Mouse (Mus musculus) macrophage (primary cell): ENCODE results near the gene Gm21750. TPM values are rescaled to one million over a fixed set of nuclear protein-coding genes. Genes with fewer than 3 reads are reported as not detected.
"Not testable (repeated sequence)": the region's sequence is repeated elsewhere in the genome, so short reads cannot be mapped to it uniquely, and the experiment has no call there.

Experiments
- H3K27ac ChIP-seq: fragments of 350-480 bp; formaldehyde crosslinking; 2 replicates; pipeline ENCODE4 v1.9.0; 2021
- H3K36me3 ChIP-seq: fragments of 350-480 bp; formaldehyde crosslinking; 2 replicates; pipeline ENCODE4 v1.9.0; 2021; ENCODE audit errors: inconsistent target
- H3K4me3 ChIP-seq: fragments of 350-480 bp; formaldehyde crosslinking; 2 replicates; pipeline ENCODE4 v1.9.0; 2021; ENCODE audit errors: inconsistent target
- H3K79me2 ChIP-seq: fragments of 350-480 bp; formaldehyde crosslinking; 2 replicates; pipeline ENCODE4 v1.9.0; 2021; ENCODE audit errors: inconsistent target
- WGBS: methylation state at CpG from one replicate; pipeline ENCODE4 v1.1.7; 2026; ENCODE audit warnings: inconsistent platforms; ENCODE audit not compliant: missing documents; 5-methylcytosine and 5-hydroxymethylcytosine counted together
- polyA plus RNA-seq: library from polyadenylated mRNA; stranded (reverse); fragments of 250-400 nt; gene quantifications from 3 replicates; pipeline ENCODE4 v1.2.4, GENCODE M21; 2018; ENCODE audit warnings: inconsistent platforms
- total RNA-seq, 78 experiments: library from RNA; depleted of rRNA; stranded (reverse); fragments of 250-400 nt; gene quantifications; 1 replicate in 9 of 78; 2 replicates in 24 of 78; 3 replicates in 43 of 78; 4 replicates in 2 of 78; pipeline ENCODE4 v1.2.4; 2018; ENCODE audit warnings: inconsistent platforms in 56 of 78

Gm21750 gene
- under 1 TPM in 4 of 26 experiments, not detected in 22; 0.55 to 0.61 (median 0.58) TPM for total RNA-seq (2018; cell fraction: chromatin; rRNA removed)
- total RNA-seq (2018; cell fraction: cytosol; rRNA removed) = under 1 TPM in 1 of 26 experiments, not detected in 25; 0.13 TPM
- total RNA-seq (2018; cell fraction: nucleus; rRNA removed) = not detected
- not detected in 3 replicates for polyA plus RNA-seq

DNA sequence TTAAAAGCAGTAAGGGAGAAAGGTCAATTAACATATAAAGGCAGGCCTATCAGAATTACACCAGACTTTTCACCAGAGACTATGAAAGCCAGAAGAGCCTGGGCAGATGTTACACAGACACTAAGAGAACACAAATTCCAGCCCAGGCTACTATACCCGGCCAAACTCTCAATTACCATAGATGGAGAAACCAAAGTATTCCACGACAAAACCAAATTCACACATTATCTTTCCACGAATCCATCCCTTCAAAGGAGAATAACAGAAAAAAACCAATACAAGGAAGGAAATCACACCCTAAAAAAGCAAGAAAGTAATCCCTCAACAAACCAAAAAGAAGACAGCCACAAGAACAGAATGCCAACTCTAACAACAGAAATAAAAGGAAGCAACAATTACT lies at the start of gene Gm21750:
Gm21750 (plus strand) TSS at position 301 of the 400 bp plus-strand sequence.
- H3K79me2 ChIP-seq, H3K4me3 ChIP-seq, H3K27ac ChIP-seq, H3K36me3 ChIP-seq: not testable (repeated sequence)
- 100% methylated on average over 1 of the region's 3 CpGs for whole genome bisulfite sequencing

DNA sequence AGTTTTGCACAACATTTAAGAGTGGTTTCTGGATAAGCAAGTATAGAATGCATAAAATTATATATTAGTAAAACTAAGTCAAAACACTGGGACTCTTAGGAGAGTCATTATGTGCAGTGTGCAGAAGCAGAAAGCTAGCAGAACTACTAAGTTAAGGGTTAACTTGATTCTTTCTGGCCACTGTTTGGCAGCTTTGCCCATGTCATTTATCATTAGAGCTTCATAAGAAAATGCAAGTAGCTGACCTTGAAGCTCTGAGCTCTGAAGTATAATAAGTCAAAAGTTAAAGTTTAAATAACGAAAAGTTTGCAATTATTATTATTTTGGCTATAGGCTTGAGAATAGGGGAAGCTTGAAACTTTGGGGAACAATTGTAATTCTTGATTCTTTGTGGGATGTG lies 46.1 kb upstream of the Gm21750 start:
- not testable (repeated sequence) for H3K79me2 ChIP-seq, H3K4me3 ChIP-seq, H3K27ac ChIP-seq, H3K36me3 ChIP-seq
- 94% methylated on average over 1 of the region's 1 CpGs for whole genome bisulfite sequencing

DNA sequence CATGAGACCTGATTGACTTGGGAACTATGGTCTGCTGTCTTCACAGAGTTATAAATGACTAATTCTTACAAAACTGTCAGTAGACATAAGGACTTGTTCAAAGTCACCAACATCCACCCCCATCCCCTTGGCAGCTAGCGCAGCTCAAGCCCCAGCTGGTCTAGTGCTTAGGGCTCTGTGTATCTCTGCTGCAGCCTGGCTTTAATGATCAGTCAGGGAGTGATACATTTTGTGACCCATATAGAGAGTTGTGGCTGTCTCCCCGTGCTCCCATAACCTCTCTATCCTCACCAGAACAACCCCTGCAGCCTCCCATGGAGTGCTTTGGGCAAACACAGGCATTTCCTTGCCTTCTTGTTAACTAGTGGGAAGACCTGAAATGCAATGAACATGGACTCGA lies 40.1 kb upstream of the Gm21750 start:
- H3K36me3 ChIP-seq = no peaks in the 10 kb centered on the region
- H3K27ac ChIP-seq = no peak overlapping the region
- H3K79me2 ChIP-seq = no peaks in the 10 kb centered on the region
- WGBS = 95% methylated on average over 3 of the region's 3 CpGs
- no peak overlapping the region for H3K4me3 ChIP-seq

DNA sequence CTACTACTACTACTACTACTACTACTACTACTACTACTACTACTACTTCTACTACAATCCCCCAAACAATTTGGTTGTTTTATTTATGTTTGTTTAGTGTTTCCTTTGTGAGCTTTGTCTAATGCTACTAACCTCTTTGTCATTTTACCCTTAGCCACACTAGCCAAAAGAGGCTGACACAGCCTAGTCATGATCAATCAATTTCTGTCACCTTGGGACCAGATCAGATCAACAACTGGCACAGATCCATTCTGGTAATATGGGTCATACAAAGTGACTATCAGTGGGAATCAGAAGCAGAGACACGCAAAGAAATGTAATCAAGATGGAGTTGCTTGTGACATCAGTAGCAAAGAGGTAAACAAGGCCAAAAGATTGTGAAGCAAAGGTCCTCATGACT lies 38.0 kb upstream of the Gm21750 start:
- Histone ChIP-seq H3K79me2 (no peaks in the 10 kb centered on the region), H3K36me3 (no peaks in the 10 kb centered on the region), H3K4me3 (no peak overlapping the region), H3K27ac (no peak overlapping the region)
- 88% methylated on average over 1 of the region's 1 CpGs for WGBS

DNA sequence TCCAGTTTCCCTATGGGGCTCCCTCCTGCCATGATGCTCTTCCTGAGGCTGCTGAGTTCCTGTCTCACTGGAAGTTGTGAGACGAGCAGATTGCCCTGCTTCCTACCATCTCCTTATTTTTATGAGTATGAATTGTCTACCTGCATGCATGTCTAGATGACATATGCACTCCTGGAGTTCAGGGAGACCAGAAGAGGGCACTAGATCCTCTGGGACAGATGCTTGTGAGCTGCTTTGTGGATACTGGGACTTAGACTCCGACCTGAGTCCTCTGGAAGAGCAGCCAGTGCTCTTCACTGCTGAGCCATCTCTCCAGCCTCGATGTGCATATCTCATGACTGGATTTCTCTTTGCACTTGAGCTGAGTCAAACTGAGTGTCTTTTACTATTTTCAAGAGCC lies 35.6 kb upstream of the Gm21750 start:
- H3K79me2 ChIP-seq = no peaks in the 10 kb centered on the region
- H3K36me3 ChIP-seq = no peaks in the 10 kb centered on the region
- no peak overlapping the region for H3K4me3 ChIP-seq
- H3K27ac ChIP-seq = no peak overlapping the region
- 84% methylated on average over 3 of the region's 3 CpGs for WGBS

DNA sequence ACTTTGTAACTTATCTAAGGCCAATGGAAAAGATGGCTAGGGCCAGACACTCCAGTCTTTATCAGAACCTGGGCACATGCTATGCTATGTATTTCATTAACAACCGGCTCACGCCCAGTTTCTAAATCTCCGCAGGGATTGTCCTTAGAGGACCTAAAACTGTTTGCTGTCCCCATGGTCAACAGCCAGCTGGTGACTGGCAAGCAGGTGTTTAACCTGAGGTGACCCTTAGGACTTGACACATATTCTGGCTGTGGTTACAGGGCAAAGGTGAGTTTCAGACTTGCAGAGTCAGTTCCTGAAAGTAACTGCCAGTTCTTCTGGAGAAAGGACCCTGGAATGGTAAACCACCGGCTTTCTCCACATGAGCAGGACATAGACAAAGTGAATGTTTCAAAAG lies 29.5 kb upstream of the Gm21750 start:
- no peaks in the 10 kb centered on the region for H3K36me3 ChIP-seq
- WGBS = 85% methylated on average over 4 of the region's 4 CpGs
- no peak overlapping the region for H3K27ac ChIP-seq
- H3K4me3 ChIP-seq = no peak overlapping the region
- no peaks in the 10 kb centered on the region for H3K79me2 ChIP-seq

DNA sequence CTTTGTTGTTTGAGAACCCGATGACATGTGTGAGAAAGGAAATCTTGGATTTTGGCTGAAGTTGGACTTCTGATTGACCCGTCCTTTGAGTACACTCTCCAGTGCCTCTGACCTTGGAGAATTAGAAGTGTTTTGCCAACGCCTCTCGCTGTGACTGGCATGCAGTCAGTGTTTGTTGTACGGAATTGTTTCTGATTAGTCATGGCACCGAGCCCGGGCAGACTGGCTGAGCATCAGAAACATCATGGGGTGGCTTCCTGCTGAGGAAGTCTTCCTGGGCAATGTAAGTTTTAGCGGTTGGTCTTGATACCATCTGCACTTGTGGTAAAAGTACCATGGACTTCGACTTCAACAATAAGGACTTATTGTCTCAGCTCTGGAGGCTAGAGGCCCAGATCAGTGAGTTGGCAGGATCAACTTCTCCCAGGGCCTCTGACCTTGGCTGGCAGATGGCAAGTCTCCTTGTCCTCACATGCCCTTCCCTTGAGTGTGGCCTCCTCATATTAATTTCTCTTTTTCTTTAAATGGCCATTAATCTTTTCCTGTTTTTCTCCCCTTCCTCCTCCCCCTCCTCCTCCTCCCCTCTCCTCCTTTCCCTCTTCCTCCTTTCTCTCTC lies 28.3 kb upstream of the Gm21750 start:
- H3K36me3 ChIP-seq = no peaks in the 10 kb centered on the region
- H3K79me2 ChIP-seq = no peaks in the 10 kb centered on the region
- H3K4me3 ChIP-seq = no peak overlapping the region
- WGBS = 27% methylated on average over 9 of the region's 9 CpGs
- H3K27ac ChIP-seq = no peak overlapping the region

DNA sequence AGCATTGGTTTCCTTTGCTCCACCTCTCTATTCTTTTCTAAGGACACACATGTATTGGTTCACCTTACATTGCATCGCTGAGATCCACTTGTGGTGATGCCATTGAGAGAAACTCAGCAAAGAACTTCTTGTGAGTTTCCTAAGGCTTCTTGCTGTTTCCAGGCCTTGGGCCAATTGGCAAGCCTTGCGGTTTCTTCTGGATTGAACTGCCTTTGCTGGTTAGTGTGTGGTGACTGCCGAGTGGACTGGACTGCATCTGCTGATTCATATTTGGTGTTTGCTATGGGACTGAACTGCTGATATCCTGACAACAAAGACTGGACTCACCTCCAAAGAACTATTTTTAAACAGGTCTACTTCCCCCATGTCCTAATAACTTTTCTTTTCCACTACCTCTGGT lies 26.7 kb upstream of the Gm21750 start:
- Histone ChIP-seq H3K79me2 (no peaks in the 10 kb centered on the region), H3K4me3 (no peak overlapping the region), H3K27ac (no peak overlapping the region), H3K36me3 (no peaks in the 10 kb centered on the region)
- WGBS = 96% methylated on average over 3 of the region's 3 CpGs

DNA sequence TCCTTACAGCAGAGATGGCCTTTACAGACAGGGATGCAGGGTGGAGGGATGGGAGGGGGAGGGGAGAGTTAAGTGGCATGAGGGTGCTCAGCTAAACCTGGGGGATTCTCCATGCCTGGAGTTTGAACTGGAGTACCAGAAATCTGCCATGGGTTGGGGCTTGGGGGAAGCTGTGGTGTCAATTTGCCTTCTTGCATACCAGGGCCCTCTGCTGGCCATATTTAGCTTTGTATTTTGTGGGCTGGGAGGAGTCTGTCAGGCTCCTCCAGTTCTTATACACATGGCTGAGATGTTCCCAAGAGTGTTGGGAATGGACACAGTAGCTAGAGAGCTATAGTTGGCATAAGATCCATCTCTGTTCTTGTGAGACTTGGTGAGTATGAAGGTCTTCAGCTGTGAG lies 23.6 kb upstream of the Gm21750 start:
- Histone ChIP-seq H3K79me2 (no peaks in the 10 kb centered on the region), H3K27ac (no peak overlapping the region), H3K4me3 (no peak overlapping the region), H3K36me3 (no peaks in the 10 kb centered on the region)

DNA sequence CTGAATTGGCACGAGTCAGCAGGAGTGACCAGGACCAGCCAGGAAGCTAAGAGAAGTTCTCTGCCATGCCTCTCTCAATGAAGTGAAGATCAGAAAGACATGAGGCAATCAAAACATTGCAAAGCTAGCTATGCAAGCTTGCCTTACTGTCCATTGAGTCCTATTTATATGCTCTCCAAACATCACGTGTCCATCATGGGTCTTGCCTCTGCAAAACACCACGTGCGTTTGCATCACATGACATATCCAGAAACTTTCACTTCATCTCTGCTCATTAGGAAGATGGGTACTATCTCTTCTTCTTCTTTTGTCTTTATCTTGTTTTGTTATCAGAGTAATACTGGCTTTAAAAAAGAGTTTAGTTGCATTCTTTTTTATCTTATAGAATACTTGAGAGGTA lies 10.8 kb upstream of the Gm21750 start:
- H3K79me2 ChIP-seq = no peaks in the 10 kb centered on the region
- H3K27ac ChIP-seq = peak overlapping the region; percentile 15; the same call in 1 of the 2 replicates
- WGBS = 75% methylated on average over 4 of the region's 4 CpGs
- no peaks in the 10 kb centered on the region for H3K36me3 ChIP-seq
- no peak overlapping the region for H3K4me3 ChIP-seq

DNA sequence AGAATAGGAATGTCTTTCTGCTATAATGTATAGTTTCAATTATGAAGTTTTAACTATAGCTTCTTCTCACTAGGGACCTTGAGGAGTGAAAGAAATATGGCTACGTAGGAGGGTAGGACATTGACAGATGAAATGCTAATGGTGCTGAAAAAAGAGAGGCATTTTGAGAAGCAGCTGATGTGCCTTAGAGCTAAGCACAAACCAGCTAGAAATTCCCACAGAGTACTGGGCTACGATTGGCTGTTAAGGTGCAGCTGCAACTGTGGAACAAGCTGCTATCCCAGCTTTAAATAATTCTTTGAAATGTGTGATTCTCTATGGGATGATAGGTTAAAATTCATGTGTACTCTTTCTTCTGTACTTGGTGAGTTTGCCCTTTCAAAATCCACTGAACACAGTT lies 9.1 kb downstream of the Gm21750 start:
- WGBS = 91% methylated on average over 2 of the region's 2 CpGs
- no peaks in the 10 kb centered on the region for H3K36me3 ChIP-seq
- H3K27ac ChIP-seq = no peak overlapping the region
- no peak overlapping the region for H3K4me3 ChIP-seq
- no peaks in the 10 kb centered on the region for H3K79me2 ChIP-seq

DNA sequence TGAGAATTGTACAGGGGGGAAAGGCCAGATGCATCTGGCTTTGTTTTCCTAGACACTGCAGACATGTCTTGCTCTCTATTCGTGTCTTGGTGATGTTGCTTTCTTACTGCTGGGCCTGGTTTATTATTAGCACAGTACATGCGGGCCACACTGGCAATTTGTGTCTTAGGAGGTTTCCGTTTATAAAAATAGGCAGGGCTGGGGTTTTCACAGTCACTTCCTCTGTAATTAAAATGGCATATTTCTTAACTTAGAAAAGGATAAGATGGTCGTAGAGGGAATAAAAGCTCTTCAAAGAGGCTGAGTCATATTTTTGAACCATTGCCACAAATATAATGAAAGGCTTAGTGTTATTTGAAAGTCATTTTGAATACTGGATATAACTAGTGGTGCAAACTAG lies 26.7 kb downstream of the Gm21750 start:
- no peaks in the 10 kb centered on the region for H3K79me2 ChIP-seq
- WGBS = 3% methylated on average over 4 of the region's 4 CpGs
- no peak overlapping the region for H3K4me3 ChIP-seq
- H3K27ac ChIP-seq = no peak overlapping the region
- no peaks in the 10 kb centered on the region for H3K36me3 ChIP-seq

DNA sequence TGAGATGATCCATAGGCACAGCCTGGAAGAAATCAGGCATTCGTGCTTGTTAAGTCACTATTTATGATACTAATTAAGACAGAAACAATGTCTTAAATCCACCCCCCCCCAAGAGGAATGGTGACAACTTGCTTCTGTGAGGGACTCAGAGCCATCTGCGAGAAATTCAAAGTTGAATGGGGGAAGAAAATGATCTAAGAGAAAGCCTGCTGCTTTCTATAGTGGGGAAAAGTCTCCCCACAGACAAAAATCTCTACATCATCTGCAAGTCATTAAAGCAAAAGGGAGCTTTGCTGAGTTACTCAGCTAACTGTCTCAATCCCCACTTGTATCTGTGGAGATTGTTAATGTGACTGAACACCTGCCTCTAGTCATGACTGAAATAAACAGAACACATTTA lies 27.4 kb downstream of the Gm21750 start:
- Histone ChIP-seq H3K79me2 (no peaks in the 10 kb centered on the region), H3K27ac (no peak overlapping the region), H3K4me3 (no peak overlapping the region), H3K36me3 (no peaks in the 10 kb centered on the region)
- WGBS = 89% methylated on average over 2 of the region's 2 CpGs

DNA sequence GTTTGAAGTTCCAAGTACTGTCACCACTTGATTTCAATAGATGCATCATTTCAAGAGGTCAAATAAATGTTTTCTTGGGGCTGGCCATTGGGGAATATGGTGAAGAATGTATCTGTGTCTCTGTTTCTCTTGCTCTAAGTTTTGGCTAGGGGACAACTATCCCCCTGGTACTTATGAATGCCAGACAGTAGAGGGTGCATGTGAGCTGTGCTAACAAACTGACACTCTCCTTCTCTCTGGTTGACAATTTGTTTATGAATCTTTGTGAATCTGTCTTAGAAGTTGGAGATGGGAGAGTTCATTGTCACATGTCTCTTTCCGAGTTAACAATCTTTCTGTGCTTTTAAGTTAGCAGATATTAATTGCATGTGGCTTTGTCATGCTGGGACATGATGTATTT lies 39.2 kb downstream of the Gm21750 start:
- no peak overlapping the region for H3K27ac ChIP-seq
- no peak overlapping the region for H3K4me3 ChIP-seq
- no peaks in the 10 kb centered on the region for H3K36me3 ChIP-seq
- H3K79me2 ChIP-seq = no peaks in the 10 kb centered on the region
- 88% methylated on average over 1 of the region's 1 CpGs for WGBS

DNA sequence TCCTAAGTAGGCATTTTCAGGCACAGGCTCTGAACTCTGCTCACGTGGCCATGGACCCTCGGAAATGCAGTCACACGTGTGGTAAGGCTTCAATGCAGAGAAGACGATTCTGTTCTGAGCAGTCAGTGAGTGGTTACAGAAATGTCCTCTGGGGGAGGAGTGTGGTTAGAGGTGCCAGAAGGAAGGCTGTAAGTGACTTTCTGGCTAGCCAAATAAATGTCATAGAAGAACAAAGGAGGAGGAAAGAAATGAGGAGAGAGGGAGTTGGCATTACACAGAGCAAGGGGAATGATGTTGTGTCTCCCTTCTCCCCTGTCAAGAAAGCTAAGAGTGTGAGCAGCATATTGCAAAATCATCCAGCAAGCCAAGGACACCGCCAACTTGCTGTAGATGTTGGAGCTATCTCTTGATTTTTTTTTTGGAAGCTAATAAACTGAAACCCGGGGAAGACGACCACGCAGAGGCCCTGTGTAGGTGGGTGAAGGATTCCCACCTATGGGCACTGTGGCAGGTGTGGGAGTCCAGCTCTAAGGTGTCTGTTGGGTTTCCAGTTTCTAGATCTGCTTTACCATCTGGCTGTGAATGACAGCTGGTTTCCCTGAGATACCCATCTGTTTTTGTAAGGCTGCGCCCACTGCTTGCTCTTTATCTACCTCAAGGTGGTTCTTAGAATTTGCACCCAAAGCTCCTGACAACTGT lies 48.5 kb downstream of the Gm21750 start:
- no peak overlapping the region for H3K27ac ChIP-seq
- 92% methylated on average over 9 of the region's 9 CpGs for WGBS
- no peaks in the 10 kb centered on the region for H3K36me3 ChIP-seq
- no peak overlapping the region for H3K4me3 ChIP-seq
- no peaks in the 10 kb centered on the region for H3K79me2 ChIP-seq
